Mouse (Mus musculus) urinary bladder, postnatal 4 days (tissue): ENCODE results near the gene Tex26.

Experiments
- DNase-seq, 2 experiments: peaks; one replicate each; pipeline ENCODE4 v3.0.0; 2021 to 2022; ENCODE audit warnings: low spot score in 2 of 2

Gene Tex26

GRCm38 (mm10) chr5:149439531-149440179 lies at the start of gene Tex26:
TSS of gene Tex26 (plus strand) at chr5:149439660.
- DNase-seq = peak; percentile 64 to 75

- DNase-seq = no peak
Measured at GRCm38 (mm10) chr5:149391574-149392375, 47.7 kb upstream of the Tex26 start.

- no peak for DNase-seq
Measured at GRCm38 (mm10) chr5:149392420-149392988, 47.0 kb upstream of the Tex26 start.

- DNase-seq = no peak
Measured at GRCm38 (mm10) chr5:149401446-149401975, 37.9 kb upstream of the Tex26 start.

GRCm38 (mm10) chr5:149402029-149402428 lies 37.4 kb upstream of the Tex26 start:
- DNase-seq = no peak

GRCm38 (mm10) chr5:149403386-149403785 lies 36.1 kb upstream of the Tex26 start:
- DNase-seq = no peak

- no peak for DNase-seq
Measured at GRCm38 (mm10) chr5:149404710-149405109, 34.8 kb upstream of the Tex26 start.

GRCm38 (mm10) chr5:149406791-149407276 lies 32.6 kb upstream of the Tex26 start:
- no peak for DNase-seq

- DNase-seq = no peak
Measured at GRCm38 (mm10) chr5:149409502-149409901, 30.0 kb upstream of the Tex26 start.

GRCm38 (mm10) chr5:149411509-149412193 lies 27.8 kb upstream of the Tex26 start, which contains the start of gene Medag:
TSS of gene Medag (plus strand) at chr5:149411749.
- DNase-seq = peak; percentile 79 to 86

GRCm38 (mm10) chr5:149412194-149412575 lies 27.3 kb upstream of the Tex26 start:
- no peak for DNase-seq

- DNase-seq = no peak
Measured at GRCm38 (mm10) chr5:149412671-149413070, 26.8 kb upstream of the Tex26 start.

- no peak for DNase-seq
Measured at GRCm38 (mm10) chr5:149414369-149415167, 24.9 kb upstream of the Tex26 start.

GRCm38 (mm10) chr5:149417381-149417780 lies 22.1 kb upstream of the Tex26 start:
- DNase-seq = no peak

- DNase-seq = no peak
Measured at GRCm38 (mm10) chr5:149426525-149426924, 12.9 kb upstream of the Tex26 start.

GRCm38 (mm10) chr5:149427277-149428060 lies 12.0 kb upstream of the Tex26 start:
- DNase-seq = no peak

GRCm38 (mm10) chr5:149428347-149428746 lies 11.1 kb upstream of the Tex26 start:
- DNase-seq = no peak

GRCm38 (mm10) chr5:149428810-149429255 lies 10.6 kb upstream of the Tex26 start:
- peak in 1 of 2 experiments; percentile 46 for DNase-seq

GRCm38 (mm10) chr5:149429541-149429940 lies 9.9 kb upstream of the Tex26 start:
- no peak for DNase-seq

GRCm38 (mm10) chr5:149430943-149431342 lies 8.5 kb upstream of the Tex26 start:
- no peak for DNase-seq
